Mouse (Mus musculus) olfactory bulb, adult 2 months (tissue): ENCODE data around the gene Hmx2. TPM values are rescaled to one million over a fixed set of nuclear protein-coding genes. Genes with fewer than 3 reads are reported as not detected.

Experiments
- H3K27ac ChIP-seq: fragments of 200-500 bp; 2 replicates; pipeline ENCODE4 v1.5.1; 2012; ENCODE audit warnings: low read depth, low read length; ENCODE audit not compliant: insufficient read depth
- H3K4me1 ChIP-seq: fragments of 200-500 bp; 2 replicates; pipeline ENCODE4 v1.6.1; 2012; ENCODE audit warnings: low read length; ENCODE audit not compliant: control insufficient read depth, insufficient read depth
- H3K4me3 ChIP-seq: fragments of 200-500 bp; 2 replicates; pipeline ENCODE4 v1.5.1; 2012; ENCODE audit warnings: mild to moderate bottlenecking, low read depth, low read length, moderate library complexity; ENCODE audit not compliant: insufficient read depth
- CTCF ChIP-seq: fragments of 200-500 bp; IDR thresholded peaks from 2 replicates; pipeline ENCODE4 v1.5.1; 2012; ENCODE audit warnings: low read depth, mild to moderate bottlenecking, low read length, moderate library complexity; ENCODE audit not compliant: insufficient read depth
- POLR2A ChIP-seq: fragments of 200-500 bp; IDR thresholded peaks from 2 replicates; pipeline ENCODE4 v1.6.1; 2012; ENCODE audit warnings: mild to moderate bottlenecking, low read depth, low read length, moderate library complexity; ENCODE audit not compliant: insufficient read depth
- WGBS: fragments of 180-500 bp; shearing (Covaris S2); methylation state at CpG from one replicate; pipeline ENCODE4 v1.1.7; 2018; 5-methylcytosine and 5-hydroxymethylcytosine counted together
- polyA plus RNA-seq: library from polyadenylated mRNA; stranded (reverse); fragments of >200 nt; gene quantifications from 2 replicates; pipeline ENCODE4 v1.2.4, GENCODE M21; 2012; ENCODE audit warnings: low replicate concordance; ENCODE audit not compliant: missing spikeins, insufficient read depth, insufficient read length

Hmx2 gene
- polyA plus RNA-seq, 1 experiment: not detected

DNA sequence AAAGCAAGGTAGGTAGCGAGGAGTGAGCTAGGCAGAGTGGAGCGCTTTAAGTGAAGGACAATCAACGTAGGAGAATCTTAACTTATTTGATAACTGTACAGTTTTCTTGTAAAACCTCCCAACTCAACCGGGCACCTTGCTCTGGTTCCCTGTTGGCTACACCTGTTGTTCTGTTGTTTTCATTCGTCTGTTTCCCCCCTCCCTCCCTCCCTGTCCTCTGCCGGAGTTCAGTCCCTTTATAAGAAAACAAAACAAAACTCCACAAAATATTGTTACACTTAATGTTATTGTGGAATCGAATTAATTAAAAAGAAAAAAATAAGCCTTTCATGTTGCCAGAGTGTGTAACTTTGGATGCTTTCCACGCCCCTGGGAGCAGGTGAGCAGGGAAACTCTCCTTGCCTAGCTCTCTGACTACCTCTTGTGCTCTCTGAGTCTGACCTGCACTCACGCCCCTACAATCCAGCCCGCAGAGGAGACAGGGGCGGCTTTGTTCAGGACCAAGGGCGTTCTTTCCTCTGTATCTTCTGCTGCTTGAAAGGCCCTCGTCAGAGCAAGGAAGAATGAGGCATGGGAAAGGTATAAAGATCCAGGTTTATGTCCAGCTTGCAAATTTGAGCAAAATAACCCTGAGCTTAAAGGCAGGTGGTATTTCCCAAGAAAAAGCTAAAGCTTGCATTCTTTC, 2.7 kb upstream of the Hmx2 start:
- no peak overlapping the region for H3K4me3 ChIP-seq
- H3K4me1 ChIP-seq: no peaks in the 10 kb centered on the region; the same call in 1 of the 2 replicates
- H3K27ac ChIP-seq: no peak overlapping the region
- no peak for TF ChIP-seq CTCF
- TF ChIP-seq POLR2A: no peak
- WGBS: 4% methylated on average over 13 of the region's 13 CpGs

DNA sequence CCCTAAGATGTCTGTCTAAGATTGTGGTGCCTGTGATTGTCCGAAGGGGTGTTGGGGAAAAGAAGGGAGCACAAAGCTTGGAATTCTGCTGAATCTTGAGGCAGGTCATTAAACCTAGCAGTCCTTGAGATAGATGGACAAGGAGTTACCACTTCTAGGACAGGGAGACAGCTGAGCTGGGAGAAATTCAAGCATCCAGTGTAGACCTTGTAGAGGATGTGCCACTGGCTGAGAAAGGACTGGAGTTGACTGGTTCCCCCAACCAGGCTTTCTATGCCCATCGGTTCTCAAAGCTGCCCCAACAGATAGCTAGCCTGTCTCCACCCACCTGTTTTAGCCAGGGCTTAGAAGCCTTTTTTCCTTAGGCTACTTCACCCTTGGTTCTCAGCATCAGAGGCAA, 2.1 kb upstream of the Hmx2 start:
- H3K4me3 ChIP-seq: no peak overlapping the region
- TF ChIP-seq CTCF: no peak
- TF ChIP-seq POLR2A: no peak
- H3K27ac ChIP-seq: no peak overlapping the region
- H3K4me1 ChIP-seq: no peaks in the 10 kb centered on the region; the same call in 1 of the 2 replicates
- WGBS: 4% methylated on average over 2 of the region's 2 CpGs

DNA sequence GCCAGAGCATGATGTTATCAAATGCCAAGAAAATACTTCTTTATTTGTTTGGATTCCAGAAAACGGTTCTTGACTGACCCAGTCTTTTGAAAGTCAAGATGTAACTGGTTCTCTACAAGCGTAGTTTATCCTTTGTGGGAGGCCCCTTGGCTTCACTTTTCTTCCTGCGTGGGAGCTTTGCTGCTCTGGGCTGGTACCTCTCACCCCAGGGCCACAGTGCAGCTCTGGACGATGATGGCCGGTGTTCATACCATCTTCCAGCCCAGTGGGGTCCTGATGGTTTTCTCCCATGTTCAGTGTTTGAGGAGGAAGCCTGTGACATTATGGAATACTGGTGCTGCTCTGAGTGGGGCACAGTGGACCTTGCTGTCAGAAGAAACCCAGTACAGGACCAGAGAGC, 1.1 kb upstream of the Hmx2 start:
- Histone ChIP-seq H3K4me3 (no peak overlapping the region), H3K27ac (no peak overlapping the region), H3K4me1 (no peaks in the 10 kb centered on the region)
- TF ChIP-seq CTCF (no peak), POLR2A (no peak)
- 6% methylated on average over 5 of the region's 5 CpGs for WGBS

DNA sequence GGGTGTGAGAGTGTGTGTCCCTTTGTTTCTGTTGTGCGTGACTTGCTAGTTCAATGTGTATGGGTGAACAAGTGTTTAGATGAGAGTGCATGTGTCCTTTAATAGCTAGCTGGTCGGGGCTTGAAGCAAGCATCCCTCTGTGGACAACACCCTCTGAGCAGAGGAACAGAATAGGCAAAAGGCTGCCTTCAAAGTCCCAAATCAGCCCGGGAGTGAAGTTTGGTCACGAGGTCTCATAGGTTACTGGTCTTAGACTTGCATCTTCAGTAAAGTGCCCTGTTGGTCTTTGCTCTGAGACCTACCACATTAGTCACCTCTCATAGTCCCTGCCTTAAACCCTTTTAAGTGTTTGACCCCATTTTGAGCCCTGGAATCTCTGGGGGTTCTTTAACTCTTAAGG, 2.9 kb downstream of the Hmx2 start:
- TF ChIP-seq CTCF: no peak
- no peak for TF ChIP-seq POLR2A
- 4% methylated on average over 4 of the region's 4 CpGs for WGBS
- Histone ChIP-seq H3K4me1 (peaks cover 7% of the 10 kb centered on the region; the same call in 1 of the 2 replicates), H3K4me3 (no peak overlapping the region), H3K27ac (no peak overlapping the region)

DNA sequence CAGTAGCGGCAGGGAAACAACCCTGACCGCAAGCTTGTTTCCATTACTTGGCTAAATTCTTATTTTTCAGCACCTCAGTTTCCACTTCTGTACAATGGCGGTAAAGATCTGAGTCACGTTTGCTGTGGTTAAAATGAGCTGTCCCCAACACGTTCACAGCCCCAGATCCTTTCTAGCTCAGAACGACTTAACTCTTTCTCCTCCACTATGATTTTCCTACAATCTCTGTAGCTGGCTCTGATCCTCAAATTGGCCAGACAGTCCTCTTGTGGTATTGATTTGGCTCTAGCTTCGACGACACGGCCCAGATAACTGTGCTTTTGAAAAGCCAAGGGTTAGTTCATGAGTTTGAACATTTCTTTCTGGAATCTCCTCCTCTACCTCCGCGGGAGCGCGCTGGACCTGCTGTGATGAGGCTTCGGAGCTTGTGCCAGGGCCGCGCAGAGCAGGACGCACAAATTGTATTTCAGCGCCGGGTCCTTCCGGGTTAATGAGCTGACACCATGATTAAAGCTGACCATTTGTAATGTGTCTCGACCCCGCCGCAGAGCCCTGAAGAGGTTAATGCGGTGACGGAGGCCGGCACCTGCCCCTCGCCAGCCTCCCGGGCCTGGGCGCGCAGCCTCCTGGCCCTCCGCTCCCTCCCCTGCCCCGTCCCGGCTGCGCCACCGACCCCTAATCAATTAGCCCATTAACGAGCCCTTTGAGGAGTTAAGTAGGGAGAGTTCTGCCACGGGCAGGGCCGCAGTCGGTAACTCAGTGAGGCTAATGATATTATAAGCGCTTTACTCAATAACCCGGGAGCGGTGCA, 3.6 kb downstream of the Hmx2 start:
- peaks cover 10% of the 10 kb centered on the region; the same call in 1 of the 2 replicates for H3K4me1 ChIP-seq
- WGBS: 1% methylated on average over 42 of the region's 42 CpGs
- no peak overlapping the region for H3K27ac ChIP-seq
- no peak overlapping the region for H3K4me3 ChIP-seq
- TF ChIP-seq CTCF: no peak
- no peak for TF ChIP-seq POLR2A

DNA sequence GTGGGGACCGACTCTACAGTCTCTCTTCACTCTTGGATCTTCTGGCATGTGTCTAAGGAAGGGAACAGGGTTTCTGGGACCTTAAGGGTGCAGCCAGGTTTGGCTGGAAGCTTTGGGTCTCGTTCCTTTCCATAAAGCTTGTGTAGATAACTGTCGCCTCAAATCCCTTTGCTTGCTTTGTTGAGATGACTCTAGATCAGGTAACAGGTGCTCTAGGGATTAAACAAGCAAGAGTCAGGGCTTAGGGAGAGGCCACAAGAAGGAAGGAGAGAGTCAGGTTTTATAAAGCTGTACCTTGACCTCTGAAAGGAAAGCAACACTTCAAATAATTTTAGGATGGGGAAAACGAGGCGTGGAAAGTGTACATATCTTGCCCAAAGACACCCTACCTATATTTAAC, 4.2 kb downstream of the Hmx2 start:
- Histone ChIP-seq H3K4me1 (peaks cover 10% of the 10 kb centered on the region; the same call in 1 of the 2 replicates), H3K27ac (no peak overlapping the region), H3K4me3 (no peak overlapping the region)
- WGBS: 4% methylated on average over 5 of the region's 5 CpGs
- TF ChIP-seq CTCF (no peak), POLR2A (no peak)

DNA sequence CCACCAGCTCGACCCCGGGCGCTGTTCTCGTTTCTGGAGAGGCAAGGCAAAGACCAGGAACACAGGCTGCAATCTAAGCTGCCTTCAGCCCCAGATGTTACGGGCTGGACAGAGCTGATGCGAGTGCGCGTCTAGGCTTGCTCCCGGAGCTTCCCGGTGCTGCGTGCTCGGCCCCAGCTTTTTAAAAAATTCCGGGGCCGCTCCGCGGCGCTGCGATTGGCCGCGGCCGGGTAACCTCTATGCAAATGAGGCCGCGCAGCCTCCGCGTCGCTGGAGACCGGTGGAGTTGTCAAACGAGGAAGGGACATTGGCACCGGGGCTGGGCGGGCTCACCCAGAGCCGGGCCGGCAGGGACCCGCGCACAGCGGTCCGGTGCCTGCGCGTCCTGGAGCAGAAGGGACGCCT, 5.2 kb downstream of the Hmx2 start:
- H3K4me3 ChIP-seq: no peak overlapping the region
- 1% methylated on average over 39 of the region's 39 CpGs for WGBS
- TF ChIP-seq POLR2A (no peak), CTCF (no peak)
- peaks cover 10% of the 10 kb centered on the region; the same call in 1 of the 2 replicates for H3K4me1 ChIP-seq
- H3K27ac ChIP-seq: no peak overlapping the region

DNA sequence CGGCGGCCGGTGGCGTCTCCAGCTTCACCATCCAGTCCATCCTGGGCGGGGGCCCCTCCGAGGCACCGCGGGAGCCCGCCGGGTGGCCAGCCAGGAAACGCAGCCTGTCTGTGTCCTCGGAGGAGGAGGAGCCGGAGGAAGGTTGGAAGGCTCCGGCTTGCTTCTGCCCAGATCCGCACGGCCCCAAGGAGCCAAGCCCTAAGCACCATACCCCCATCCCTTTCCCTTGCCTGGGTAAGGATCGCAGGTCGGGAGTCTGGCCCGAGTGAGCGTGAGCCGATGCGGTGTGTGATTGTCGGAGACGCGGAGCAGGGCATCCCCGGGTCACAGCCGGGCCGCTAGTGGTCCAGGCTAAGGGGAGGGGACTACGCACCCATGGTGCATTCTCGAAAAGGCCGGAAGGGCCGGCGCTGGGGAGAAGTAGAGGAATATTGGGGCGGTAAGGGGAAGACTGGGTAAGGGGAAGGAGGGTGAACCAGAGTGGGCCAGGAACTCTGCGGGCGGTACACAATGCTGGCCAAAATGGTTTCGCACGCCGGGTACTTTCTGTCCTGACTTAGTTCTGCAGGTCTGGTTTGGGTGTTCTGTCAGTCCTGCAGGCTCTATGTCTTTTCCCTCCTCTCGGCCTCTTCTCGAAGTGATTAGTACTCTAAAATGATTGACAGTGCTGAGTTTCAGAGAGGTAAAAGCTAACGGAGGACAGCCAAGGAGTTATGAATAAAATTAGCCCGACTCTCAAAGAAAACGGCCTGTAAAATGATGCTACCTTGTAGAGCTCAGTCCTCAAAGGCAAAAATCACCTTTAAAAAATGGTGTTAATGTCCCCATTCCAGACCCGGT, 6.0 kb downstream of the Hmx2 start:
- no peak for TF ChIP-seq POLR2A
- no peak for TF ChIP-seq CTCF
- peaks cover 10% of the 10 kb centered on the region; the same call in 1 of the 2 replicates for H3K4me1 ChIP-seq
- WGBS: 1% methylated on average over 45 of the region's 45 CpGs
- H3K27ac ChIP-seq: no peak overlapping the region
- no peak overlapping the region for H3K4me3 ChIP-seq

DNA sequence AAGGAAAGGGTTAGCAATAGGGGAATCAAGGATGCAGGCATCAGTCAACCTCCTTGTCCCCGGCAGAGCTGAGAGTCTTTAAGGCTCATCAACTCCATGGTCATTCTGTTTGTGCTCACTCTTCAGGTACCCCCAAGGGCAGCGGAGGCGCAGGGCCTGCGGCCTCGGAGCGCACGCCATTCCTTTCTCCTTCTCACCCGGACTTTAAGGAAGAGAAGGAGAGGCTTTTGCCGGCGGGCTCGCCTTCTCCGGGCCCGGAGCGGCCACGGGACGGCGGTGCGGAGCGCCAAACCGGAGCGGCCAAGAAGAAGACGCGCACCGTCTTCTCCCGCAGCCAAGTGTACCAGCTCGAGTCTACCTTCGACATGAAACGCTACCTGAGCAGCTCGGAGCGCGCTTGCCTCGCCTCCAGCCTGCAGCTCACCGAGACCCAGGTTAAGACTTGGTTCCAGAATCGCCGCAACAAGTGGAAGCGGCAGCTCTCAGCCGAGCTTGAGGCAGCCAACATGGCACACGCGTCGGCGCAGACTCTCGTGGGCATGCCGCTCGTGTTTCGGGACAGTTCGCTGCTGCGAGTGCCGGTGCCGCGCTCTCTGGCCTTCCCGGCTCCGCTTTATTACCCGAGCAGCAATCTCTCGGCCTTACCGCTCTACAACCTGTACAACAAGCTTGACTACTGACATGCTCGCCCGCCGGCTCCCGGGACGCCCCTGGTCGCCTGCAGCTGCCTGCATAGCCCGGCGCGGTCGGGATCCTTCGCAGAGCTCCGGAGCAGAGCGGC, 6.9 kb downstream of the Hmx2 start:
- WGBS: 1% methylated on average over 68 of the region's 68 CpGs
- peaks cover 10% of the 10 kb centered on the region; the same call in 1 of the 2 replicates for H3K4me1 ChIP-seq
- H3K4me3 ChIP-seq: no peak overlapping the region
- TF ChIP-seq CTCF (no peak), POLR2A (no peak)
- H3K27ac ChIP-seq: no peak overlapping the region
